Mouse (Mus musculus): ENCODE measurements at regions not wholly inside any gene's neighbourhood (a gene's known extent, or its start where the extent isn't known, plus 50 kb on each side); places are given as distances from the start of the nearest gene placed in this dataset.

GRCm38 (mm10) chr3:124270506-124270905 lies 50.1 kb upstream of the Tram1l1 start:
- Histone ChIP-seq H3K9me3 (replicated peaks; ENCODE audit: low read length) (peaks cover 21% of the 10 kb centered on the region), H3K9ac (ENCODE audit: insufficient read depth, low read depth) (no peak overlapping the region), H3K27me3 (replicated peaks) (no peaks in the 10 kb centered on the region), H3K79me2 (replicated peaks; ENCODE audit: control insufficient read depth, extremely low read depth, insufficient read depth, poor library complexity, severe bottlenecking) (no peaks in the 10 kb centered on the region), H3K27ac (ENCODE audit: insufficient read depth, low read depth) (no peak overlapping the region), H3K4me2 (ENCODE audit: insufficient read depth, low read depth, poor library complexity, severe bottlenecking) (no peak overlapping the region), H3K4me3 (replicated peaks in 1 of 3; ENCODE audit: low read depth in 2 of 3, low read length in 2 of 3, poor library complexity in 1 of 3) (no peak overlapping the region), H3K36me3 (replicated peaks in 1 of 2; ENCODE audit: control insufficient read depth in 1 of 2, insufficient read depth in 1 of 2, low read length in 1 of 2) (no peaks in the 10 kb centered on the region), H3K4me1 (ENCODE audit: control insufficient read depth in 1 of 2, insufficient read depth in 2 of 2) (no peaks in the 10 kb centered on the region)
- dilution Hi-C loops (cut with MboI; ENCODE audit: extremely low pct_ligation_motif_present, extremely low pct_unique_long_range_greater_than_20kb, low sequenced_read_pairs) = no loop called here
- no peak for DNase-seq (ENCODE audit: extremely low read depth)
- in situ Hi-C loops (cut with MboI; ENCODE audit: low pct_ligation_motif_present, low pct_unique_long_range_greater_than_20kb, low sequenced_read_pairs) = no loop called here
- TF ChIP-seq POLR2AphosphoS2 (IDR thresholded peaks at IDR 0.05; ENCODE audit: low read depth, low read length) = no peak
- no peak for TF ChIP-seq RCOR1 (conservative IDR thresholded peaks at IDR 0.05; ENCODE audit: low read depth, low read length)
- no peak for TF ChIP-seq GABPA (IDR thresholded peaks at IDR 0.05; ENCODE audit: insufficient replicate concordance, low read depth, low read length)
- TF ChIP-seq NRF1 (IDR thresholded peaks at IDR 0.05; ENCODE audit: low read depth, low read length) = no peak
- no peak for TF ChIP-seq TCF12 (IDR thresholded peaks at IDR 0.05; ENCODE audit: low read depth, low read length)
- no peak for TF ChIP-seq TBP (conservative IDR thresholded peaks at IDR 0.05; ENCODE audit: low read depth, low read length)
